Mouse (Mus musculus) ES-CJ7 (cell line): ENCODE measurements around the gene Ptprg.

Experiments used
- DNase-seq: peaks from one replicate; pipeline ENCODE4 v3.0.0; 2011; ENCODE audit warnings: low read depth, low spot score

Gene Ptprg

DNA sequence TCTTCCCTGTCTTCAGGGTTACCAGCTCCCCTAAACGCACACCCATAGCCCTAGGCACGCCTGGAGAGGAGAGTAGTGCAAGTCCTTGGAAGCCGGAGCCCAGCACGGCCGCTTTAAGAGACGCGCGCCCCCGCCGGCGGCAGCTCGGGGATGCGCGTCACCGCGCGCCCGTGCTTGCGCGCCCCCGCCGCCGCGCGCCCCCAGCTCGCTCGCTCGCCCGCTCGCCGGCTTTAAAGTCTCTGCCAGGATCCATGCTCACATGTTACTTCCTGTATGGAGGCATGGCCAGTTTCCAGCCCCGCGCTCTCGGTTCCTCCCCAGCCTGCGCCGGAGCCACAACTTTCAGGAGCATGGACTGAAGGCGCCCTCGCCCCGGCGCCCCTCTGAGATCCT lies at the start of gene Ptprg:
Gene Ptprg (plus strand): TSS at position 260 of the 393 bp plus-strand sequence.
- DNase-seq: peak; percentile 79

DNA sequence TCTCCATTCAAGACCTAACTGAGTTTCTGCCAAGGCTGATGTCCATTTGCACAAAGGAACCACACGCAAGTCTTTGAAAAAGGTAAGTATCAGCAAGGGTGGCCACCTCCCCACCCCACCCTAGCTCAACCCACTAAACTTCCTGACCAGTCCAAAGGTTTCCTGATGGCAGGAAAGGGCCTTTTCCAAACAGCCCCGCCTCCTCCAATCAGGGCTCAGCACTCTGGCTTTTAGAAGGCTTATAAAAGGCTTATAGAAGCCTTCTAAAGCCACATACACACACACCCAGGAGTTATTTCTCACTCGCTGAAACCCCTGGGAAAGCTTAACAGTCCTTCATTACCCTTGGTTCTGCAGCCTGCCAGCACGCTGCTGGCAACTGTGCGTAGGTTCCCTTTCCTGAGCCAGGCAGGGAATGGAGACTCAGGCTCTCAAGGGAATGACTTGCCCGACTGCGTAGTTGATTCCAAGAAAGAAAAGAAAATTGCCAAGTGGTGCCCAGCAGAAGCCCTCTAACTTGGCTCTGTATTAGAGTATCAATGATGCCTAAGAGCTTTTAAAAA lies 49.4 kb upstream of the Ptprg start:
- no peak for DNase-seq

DNA sequence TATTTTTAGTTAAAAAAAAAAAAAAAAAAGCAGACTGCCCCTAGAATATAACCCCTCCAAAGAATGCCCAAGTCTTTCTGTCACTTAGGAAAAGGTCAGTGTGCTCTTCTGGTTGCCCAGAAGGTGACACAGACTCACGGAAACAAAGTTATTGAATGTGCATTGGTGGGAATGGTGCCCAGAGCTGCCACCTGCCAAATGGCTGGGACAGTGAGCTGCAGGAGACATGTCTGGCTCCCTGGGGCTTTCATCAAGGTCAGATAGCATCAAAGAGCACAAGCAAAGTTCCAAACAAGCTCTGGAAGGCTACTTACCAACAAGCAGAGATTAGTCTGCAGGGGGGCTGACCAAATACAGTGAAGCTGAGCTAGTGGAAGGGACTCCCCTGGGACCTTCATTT lies 43.2 kb upstream of the Ptprg start:
- DNase-seq: no peak

DNA sequence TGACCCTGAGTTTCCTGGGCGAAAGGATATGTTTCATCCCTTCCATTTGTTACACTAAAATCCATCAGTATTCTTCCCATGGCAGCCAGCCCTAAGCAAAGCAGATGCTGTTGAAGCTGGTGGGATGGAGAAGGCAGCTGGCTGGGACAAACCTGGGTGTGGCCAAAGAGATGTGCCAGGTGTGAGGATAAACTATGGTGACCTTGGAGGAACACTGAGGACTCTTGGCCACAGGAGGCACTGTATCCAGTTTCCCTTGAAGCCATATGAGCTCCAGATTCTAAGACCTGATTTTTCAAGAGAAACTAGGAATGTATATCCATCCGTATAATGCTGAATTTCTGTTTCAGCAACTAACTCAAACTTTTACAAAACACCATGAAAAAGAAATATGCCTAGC lies 34.2 kb upstream of the Ptprg start:
- DNase-seq: peak; percentile 59

DNA sequence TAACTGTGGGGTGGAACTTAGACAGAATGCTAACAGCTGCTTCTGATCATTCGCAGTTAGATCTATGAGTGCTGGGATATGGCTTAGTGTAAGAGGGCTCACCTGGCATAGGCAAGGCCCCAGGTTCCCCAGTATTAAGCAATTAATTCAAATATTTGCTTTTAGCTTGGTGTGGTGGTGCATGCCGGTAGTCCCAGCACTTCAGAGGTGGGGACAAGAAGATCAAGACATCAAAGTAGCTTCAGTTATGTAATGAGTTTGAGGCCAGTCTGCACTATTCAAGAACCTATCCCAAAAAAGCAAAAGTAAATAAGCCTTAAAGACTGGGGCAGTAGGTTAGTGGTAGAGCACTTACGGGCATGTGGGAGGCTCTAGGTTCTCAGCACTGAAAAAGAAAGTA lies 30.3 kb upstream of the Ptprg start:
- no peak for DNase-seq

DNA sequence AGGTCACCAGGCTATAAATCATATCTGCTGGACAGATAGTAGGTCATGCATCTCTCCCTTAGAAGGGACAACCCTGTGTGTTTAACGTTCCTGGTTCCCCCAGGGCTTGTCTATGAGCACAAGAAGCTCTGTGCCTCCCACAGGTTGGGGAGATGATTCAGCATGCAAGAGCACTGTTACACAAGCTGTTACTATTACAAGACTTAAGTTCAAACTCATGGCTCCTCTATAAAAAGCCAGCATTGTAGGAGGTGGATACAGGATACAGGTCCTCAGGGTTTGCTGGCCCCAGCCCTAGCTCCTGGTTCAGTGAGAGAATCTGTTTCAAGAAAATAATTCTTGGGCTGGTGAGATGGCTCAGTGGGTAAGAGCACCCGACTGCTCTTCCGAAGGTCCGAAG lies 23.7 kb upstream of the Ptprg start:
- no peak for DNase-seq

DNA sequence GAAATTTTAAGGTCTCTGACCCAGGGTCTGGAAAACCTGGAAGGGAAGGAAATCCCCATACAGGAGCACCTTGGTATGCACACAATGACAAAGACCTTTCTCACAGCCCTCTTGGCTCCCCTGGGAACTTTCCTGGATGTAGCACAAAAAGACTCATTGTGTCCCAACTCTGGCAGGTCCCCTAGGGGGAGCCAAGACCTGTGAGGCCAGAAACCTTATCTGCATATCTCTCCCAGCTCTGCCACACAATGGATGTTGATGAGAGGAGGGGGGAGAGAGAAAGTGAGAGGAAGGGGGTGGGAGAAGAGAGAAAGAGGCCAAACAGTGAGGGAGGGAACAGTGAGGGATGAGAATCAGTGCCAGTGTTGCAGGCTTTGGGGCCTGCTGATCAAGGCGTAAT lies 18.9 kb upstream of the Ptprg start:
- peak; percentile 74 for DNase-seq

DNA sequence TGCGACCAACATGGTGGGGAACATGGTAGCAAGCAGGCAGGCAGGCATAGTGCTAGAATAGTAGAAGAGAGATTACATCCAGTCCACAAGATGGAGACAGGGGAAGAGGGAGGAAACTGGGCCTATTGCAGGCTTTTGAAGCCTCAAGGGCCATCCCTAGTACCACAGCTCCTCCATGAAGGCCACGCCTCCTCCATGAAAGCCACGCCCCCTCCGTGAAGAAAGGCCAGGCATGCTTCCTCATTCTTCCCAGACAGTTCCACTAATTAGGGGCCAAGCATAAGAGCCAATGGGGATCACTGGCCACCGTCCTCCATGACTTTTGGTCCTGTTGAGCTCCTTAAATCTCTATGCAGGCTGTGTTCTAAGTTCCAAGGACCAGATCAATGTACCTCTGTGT lies 17.2 kb upstream of the Ptprg start:
- DNase-seq: peak; percentile 56

DNA sequence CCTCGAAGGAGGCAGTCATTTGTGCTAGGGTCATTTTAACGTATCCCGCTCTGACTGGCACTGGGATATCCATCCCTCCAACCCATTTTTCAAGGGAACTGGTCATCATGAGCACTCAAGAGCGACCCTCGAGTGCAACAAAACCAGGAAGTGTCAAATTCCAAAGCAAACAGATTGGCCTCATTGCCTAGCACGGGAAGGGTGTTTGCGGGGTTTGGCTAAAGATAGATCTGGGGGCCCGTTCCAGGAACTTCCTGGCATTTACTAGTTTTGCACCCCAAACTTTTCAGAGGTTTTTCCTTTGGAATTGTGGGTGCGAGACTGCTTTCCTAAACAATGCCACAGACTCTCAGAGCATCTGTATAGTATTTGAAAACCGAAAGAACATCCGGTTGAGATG lies 1.4 kb upstream of the Ptprg start:
- DNase-seq: no peak

DNA sequence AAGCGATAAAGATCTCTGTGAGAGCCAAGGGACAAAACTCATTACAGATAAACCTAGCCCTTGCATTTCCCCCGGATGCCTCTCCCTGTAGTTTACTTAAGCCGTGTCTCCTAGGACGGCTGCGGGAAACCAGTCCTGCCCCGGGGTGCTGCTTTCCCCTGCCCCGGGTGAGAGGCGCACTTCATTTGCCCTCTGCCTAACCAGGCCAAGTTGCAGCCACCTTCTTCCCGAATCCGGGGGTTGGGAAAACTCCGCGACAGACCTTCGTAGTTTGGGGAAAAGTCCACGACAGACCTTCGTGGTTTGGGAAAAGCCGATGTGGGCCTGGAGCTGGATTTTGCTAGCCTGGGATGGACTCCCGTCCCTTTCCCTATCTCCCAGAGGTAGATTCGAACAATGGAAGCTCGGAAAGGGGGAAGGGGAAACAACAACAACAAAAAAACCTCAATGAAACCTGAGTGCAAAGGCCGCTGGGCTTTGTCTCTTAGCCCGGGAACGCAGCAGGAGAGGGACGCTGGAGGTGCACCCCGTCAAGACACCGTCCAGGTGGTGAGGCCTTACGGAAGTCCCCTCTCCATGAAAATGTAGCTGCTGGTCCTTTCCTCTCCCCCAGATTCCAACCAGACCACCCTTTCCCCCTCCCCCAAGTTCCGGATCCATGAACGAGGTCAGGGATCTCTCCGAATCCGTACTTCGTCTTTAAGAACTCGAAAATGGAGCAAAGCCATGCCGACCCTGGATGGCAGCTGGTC lies 635 bp upstream of the Ptprg start:
- DNase-seq: no peak

DNA sequence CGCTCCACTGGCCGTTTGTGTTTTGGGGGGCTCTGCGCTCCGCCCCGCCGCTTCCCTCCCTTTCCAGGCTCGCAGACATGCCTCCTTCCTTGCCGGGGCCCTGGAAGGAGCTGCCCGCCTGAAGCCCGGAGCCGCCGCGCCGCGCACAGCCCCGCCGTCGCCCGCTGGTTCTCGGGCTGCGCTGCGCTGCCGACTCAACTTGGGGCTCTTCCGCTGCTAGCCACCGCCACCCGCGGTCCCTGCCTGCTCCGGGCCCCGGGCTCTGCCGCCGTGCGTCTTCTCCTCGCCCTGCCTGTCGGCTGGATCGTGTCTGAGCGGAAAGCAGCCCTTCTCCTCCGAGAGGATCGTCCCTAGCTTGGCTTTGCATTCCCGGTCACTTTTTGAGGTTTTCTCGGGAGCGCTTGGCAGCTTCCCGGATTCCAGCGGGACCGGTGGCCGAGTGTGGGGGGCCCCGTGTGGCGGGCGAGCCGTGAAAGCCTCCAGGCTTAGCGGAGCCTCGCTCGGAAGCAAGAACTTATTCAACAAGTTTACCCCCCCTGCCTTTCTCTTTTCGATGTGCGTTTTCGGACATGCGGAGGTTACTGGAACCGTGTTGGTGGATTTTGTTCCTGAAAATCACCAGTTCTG lies 460 bp downstream of the Ptprg start:
- no peak for DNase-seq

DNA sequence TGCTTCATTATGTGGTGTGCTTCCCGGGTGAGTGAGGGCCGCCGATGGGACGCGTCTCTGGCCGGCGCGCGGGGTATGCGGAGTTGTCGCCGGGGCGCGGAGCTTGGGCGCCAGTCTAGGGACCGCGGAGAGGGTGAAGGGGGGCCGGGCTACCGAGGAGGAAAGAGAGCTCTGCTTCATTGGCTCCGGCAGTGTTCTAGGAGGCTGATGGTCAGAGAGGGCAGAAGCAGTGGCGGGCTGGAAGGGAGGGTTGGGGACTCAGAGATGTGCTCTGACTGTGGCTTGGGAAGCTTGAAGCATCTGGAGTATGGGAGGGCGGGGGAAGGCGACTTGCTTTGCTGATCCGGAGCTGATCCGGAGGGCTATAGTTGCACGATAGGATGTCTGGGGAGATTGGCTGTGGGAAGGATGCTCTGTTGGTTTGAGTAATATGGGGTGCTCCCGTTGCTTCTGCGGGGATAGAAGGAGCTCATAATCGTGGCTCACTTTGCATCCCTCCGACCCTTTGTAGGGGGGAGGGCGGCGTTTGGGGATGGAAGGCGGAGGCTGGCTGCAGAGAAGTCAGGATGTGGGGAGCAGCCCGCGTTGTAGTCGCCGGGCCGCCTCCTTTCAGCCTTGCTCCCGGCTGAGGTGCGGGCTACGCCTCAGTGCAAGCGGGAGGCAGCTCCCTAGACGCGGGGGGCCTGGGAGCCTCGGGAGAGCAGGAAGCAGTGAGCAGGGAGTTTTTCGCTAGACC lies 1.1 kb downstream of the Ptprg start:
- peak; percentile 53 for DNase-seq

DNA sequence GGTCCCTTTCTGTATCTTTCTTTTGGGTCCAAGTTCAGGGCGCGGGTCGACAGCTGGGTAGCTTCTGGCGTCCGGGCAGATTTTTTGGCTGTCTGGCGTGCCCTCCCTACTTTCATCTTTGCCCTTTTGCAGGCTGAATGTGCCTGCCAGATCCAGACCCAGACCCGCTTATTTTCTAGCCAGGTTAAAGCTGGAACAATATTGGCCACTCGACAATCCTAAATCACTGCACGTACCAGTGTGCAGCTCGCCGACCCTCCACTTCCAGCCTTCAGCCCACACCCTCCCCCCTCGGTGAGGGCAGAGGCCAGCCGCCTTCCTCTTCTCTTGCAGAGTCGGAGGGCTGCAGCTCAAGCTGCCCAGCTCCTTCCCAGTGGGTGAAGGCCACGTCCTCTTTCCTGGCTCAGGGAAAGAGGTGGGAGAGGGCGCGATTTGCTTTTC lies 1.7 kb downstream of the Ptprg start:
- DNase-seq: no peak

DNA sequence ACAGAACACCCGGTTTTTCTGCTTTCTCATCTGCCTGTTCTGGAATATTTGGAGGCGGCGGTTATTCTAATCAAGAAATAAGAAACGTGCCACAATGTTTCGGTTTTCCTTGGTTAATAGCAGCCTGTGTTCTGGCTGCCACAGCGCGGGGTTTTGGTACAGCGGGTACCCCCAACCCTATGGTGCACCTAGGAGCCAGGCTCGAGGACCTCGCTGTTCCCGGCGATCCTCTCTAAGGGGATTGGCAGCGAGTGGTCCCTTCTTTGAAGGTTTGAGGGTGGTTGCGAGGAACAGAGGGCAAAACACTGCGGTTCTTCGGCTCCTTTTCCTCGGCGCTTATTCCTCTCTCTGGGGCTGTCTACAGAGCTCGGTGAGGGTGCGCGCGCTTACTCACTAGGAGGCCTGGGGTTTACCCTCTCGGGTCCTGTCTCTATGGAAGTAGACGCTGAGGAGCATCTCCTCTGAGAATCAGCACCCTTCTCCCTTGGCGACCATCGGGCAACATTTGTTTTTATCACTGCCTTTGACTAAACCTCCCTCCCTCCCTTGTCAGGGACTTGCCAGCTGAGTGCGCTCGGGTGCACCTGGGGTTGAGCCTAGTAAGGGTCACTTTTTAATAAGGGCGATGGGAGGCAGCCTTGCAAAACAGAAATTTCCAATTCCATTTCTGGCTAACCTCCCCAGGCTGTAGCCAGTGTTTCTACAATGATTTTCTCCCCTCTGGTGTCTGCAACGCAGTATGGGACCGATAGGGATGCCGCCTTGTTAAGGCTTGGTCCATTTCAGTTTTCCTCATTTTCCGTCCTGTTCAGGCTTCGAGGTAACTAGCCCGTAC lies 2.4 kb downstream of the Ptprg start:
- no peak for DNase-seq

DNA sequence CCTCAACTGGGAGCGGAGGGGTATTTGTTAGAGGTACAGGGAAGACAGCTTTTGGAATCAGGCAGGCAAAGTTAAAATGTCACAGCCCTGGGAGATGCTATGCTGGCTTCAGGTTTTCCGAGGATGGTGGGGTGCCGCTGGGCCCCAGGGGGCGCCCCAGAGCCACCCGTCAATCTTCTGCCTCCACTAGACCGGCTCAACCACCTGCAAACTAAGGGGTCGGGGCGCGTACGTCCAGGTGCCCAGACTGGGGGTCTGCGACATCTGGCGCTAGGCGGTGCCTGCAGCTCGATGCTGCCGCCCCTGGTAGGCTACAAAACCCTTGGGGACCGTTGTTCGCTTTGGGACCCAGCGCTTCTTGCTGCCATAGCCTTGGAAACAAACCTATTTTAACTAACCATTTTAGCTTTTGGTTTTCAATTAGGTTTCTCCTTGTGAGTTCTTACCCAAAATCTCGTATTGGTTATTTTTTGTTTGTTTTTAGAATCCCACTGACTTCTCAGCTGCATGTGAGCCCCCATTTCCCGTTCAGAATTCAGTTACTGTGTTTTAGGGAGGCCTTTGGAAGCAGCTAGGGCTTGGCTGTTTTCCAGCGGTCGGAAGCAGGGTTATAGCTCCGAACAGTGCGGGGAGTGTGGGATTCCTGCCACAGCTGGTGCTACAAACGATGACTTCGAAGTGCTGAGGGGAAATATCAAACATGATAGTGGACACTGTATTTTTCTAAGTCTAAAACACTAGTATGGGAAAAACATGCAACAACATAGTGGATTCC lies 3.2 kb downstream of the Ptprg start:
- peak; percentile 73 for DNase-seq

DNA sequence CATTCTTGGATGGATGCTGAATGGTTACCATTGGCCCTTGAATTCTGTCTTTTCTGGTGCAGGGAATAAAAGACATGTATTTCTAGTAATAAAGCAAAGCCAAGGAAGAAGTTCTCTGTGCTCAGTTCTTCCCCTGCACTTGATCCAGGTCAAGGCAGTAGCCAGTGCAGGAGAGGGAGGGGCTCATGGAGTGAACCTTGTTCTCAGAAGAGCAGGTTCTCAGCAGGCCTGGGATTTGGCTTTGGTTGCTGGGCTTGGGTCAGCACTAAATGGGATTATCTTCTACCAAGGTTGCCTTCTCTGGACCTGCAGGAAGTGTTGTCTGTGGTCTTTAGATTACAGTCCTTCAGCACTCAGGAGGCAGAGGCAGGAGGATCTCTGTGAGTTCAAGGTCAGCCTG lies 5.2 kb downstream of the Ptprg start:
- DNase-seq: no peak

DNA sequence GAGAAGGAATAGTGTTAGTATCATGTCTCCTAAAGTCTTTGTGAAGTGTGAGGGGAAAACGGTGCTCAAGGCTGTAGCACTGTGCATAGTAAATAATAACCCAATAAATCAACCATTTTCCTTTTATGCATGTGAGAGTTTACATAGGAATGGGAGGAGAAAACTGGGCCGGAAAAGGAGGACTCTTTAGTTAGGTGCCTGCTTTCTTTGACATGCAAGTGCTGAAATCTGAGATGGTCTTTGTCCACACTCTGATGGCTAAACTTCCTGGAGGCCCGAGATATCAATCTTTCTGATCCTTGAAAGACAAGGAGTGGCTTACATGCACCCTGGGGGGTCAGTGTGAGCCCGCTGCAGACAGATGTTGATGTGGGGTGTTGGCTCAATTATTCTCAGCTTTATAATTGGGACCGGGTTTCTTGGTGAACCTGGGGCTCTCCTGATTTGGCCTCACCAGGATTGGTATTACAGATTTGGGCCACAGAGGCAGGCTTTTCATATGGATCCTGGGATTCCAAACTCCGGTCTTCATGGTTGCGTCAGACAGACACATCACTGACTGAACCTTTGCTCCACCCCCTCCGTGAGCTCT lies 7.4 kb downstream of the Ptprg start:
- peak; percentile 68 for DNase-seq

DNA sequence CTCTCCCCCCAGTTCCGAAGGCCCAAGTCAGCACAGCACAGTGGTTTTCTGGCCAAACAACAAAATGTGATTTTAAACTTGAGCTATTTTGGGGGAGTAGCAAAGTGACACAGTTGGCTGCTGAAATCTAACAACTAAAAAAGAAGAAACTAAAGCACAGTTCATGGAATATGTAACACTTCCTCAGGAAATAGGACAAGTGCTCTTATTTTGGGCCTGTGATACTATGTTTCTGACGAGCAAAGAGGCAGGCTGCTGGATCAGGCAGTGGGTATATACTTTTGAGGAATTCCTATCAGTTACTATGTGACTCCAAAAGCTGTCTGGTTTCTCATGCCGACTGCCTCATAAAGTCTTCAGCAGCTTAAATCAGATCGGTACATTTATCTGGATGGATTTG lies 8.1 kb downstream of the Ptprg start:
- DNase-seq: no peak

DNA sequence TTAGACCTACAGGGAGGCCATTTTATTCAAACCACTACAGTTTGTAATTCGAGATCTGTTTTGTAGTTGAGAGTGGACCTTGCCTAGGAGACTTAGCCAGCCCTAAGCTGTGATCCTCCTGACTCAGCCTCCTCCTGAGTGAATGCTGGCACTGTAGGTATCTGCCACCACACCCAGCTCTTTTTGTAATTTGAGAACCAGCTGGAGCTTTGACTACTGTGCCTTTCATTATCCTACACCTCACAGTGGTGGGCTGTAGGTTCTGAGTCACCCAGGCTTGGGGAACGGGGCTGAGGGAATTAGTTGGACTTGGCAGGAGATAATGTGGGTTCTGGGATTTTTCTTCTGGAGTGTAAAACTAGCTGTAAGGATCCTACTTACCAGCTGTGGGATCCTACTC lies 9.5 kb downstream of the Ptprg start:
- DNase-seq: peak; percentile 82

DNA sequence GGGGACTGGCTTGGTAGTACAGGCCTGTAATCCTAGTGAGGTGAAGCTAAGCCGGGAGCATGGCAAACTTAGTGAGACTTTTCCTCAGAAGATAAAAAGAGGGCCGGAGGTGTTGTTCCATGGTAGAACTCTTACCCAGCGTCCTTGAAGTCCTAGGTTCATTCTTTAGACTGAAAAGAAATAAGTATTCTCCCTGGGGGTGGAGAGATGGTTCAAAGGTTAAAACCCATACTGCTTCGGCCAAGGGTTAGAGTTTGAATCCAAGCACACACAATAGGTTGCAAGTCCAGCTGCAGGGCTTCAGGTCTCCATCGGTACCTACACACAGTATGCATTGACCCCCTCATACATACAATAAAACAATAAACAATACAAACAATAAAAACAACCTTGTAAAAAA lies 10.3 kb downstream of the Ptprg start:
- no peak for DNase-seq
